Mouse (Mus musculus) forebrain, embryonic 16.5 days (tissue): ENCODE measurements at regions not wholly inside any gene's neighbourhood (a gene's known extent, or its start where the extent isn't known, plus 50 kb on each side); places are given as distances from the start of the nearest gene placed in this dataset.
"Not testable (repeated sequence)": the region's sequence is repeated elsewhere in the genome, so short reads cannot be mapped to it uniquely, and the experiment has no call there.

Experiments used
- ATAC-seq: fragments of 200-750 bp; cut with Nextera tagmentation; 2 replicates; pipeline ENCODE4 v1.8.0; 2017; ENCODE audit warnings: mild to moderate bottlenecking, moderate library complexity
- H3K27ac ChIP-seq: fragments of 300-500 bp; sonication (generic); 2 replicates; pipeline ENCODE4 v1.5.1; 2014; ENCODE audit warnings: low read length, control low read depth
- H3K27me3 ChIP-seq: fragments of 300-500 bp; sonication (generic); replicated peaks from 2 replicates; pipeline ENCODE4 v1.6.1; 2014; ENCODE audit warnings: low read length; ENCODE audit not compliant: control insufficient read depth, insufficient read depth
- H3K36me3 ChIP-seq: fragments of 300-500 bp; sonication (generic); 2 replicates; pipeline ENCODE4 v1.6.1; 2014; ENCODE audit not compliant: control insufficient read depth, insufficient read depth
- H3K4me1 ChIP-seq: fragments of 300-500 bp; sonication (generic); replicated peaks from 2 replicates; pipeline ENCODE4 v1.6.1; 2014; ENCODE audit warnings: low read length; ENCODE audit not compliant: control insufficient read depth, insufficient read depth
- H3K4me2 ChIP-seq: fragments of 300-500 bp; sonication (generic); 2 replicates; pipeline ENCODE4 v1.6.1; 2014; ENCODE audit warnings: mild to moderate bottlenecking, low read length, control low read depth
- H3K4me3 ChIP-seq: fragments of 300-500 bp; sonication (generic); replicated peaks from 2 replicates; pipeline ENCODE4 v1.5.1; 2014; ENCODE audit warnings: mild to moderate bottlenecking, low read length, control low read depth
- H3K9ac ChIP-seq: fragments of 300-500 bp; sonication (generic); replicated peaks from 2 replicates; pipeline ENCODE4 v1.6.1; 2014; ENCODE audit warnings: low read depth, low read length, control low read depth
- H3K9me3 ChIP-seq: fragments of 300-500 bp; sonication (generic); 2 replicates; pipeline ENCODE4 v1.6.1; 2016; ENCODE audit warnings: low read length; ENCODE audit not compliant: control insufficient read depth
- WGBS: fragments of 180-500 bp; shearing (Covaris S2); extraction: QIAGEN DNeasy Blood & Tissue Kit; methylation state at CpG from one replicate; pipeline ENCODE4 v1.1.7; 2014; 5-methylcytosine and 5-hydroxymethylcytosine counted together

DNA sequence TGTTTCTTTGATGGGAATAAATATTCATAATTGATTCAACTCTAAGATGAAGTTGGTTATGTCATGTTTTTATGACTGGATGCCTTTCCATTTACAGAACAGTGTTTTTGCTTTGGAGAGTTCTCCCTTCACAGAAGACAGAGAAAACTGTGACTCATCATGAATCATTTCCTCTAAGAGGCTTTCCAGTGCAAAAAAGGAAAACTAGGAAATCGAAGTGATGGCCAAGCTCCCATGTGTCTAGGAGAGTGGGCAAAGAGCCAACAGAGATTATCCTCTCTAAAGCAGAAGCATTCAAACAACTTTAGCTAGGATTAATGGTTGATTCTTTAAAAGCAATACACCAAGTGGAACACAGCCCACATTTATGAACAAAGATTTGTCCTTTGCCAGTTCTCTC lies 1171.7 kb downstream of the Ankrd7 start:
- 31% methylated on average over 1 of the region's 1 CpGs for WGBS
- no peak overlapping the region for H3K27ac ChIP-seq
- ATAC-seq = no peak

DNA sequence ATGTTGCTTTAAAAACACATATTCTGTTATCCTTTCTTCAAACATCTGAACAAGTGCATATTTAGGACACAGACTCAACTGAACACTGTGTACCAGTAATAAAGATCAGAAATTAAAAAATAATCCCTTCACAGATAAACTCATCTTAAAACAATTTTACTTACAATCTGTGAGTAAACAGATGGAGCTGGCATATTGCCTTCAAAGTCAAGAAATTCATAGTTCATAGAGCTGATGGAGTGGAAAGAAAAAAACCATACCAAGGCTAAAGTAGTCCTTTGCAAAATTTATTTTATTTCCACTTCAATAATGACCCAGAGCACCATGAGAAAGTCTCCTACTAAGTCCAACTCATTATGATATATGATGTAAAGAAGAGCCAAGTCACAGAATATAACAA lies 1136.6 kb upstream of the Kcnd2 start:
- H3K27ac ChIP-seq = no peak overlapping the region
- no peak overlapping the region for H3K4me2 ChIP-seq
- no peak overlapping the region for H3K4me3 ChIP-seq
- no peak overlapping the region for H3K9ac ChIP-seq
- ATAC-seq = no peak
- no peaks in the 10 kb centered on the region for H3K27me3 ChIP-seq
- no peaks in the 10 kb centered on the region for H3K36me3 ChIP-seq
- no peaks in the 10 kb centered on the region for H3K4me1 ChIP-seq
- H3K9me3 ChIP-seq = no peaks in the 10 kb centered on the region

More for the DNA sequence above, 1171.7 kb downstream of the Ankrd7 start:
- Histone ChIP-seq H3K27me3 (no peaks in the 10 kb centered on the region), H3K9me3 (no peaks in the 10 kb centered on the region), H3K36me3 (no peaks in the 10 kb centered on the region), H3K4me2 (no peak overlapping the region), H3K9ac (no peak overlapping the region), H3K4me1 (no peaks in the 10 kb centered on the region), H3K4me3 (no peak overlapping the region)

DNA sequence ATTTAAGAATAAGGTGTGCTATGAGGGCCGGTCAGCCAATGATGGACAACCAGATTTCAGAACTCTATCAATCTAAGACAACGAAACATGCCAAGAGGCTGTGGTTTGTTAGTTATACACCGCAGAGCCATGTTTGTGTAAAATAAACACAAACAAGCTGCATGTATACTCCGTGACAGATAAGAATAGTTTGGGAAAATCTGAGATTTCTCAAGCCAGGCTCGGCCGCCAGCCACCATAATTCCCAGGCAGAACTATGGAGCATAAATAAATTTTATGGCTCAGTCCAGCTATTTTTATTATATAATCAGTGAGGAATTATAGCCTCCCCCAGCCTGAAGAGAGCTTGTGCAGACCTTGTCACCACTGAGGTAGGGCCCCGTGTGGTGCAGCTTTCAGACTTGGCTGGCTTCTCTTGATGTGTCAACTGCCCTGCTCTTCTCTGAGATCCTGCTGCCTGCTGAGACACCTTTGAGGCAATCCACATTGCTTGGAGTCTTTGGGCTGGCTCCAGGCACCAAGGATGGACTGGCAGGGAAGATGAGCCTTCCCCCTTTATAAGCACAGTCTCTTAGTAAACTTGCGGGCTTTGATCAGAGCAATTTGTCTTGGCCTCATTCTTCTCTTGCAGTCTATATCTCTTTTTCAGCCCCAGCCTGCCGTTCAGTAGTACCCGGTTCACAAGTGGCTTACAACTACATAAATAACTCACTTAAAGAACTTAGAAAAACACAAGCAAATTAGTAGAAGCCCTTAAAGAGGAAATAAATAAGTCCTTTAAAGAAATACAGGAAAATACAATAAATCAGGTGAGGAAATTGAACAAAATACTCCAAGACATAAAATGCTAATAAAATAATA lies 1123.0 kb upstream of the Kcnd2 start:
- H3K4me1 ChIP-seq = no peaks in the 10 kb centered on the region
- H3K4me2 ChIP-seq = no peak overlapping the region
- H3K4me3 ChIP-seq = no peak overlapping the region
- H3K27me3 ChIP-seq = no peaks in the 10 kb centered on the region
- H3K9me3 ChIP-seq = no peaks in the 10 kb centered on the region
- H3K36me3 ChIP-seq = no peaks in the 10 kb centered on the region
- 88% methylated on average over 10 of the region's 10 CpGs for WGBS
- no peak overlapping the region for H3K9ac ChIP-seq
- H3K27ac ChIP-seq = no peak overlapping the region
- no peak for ATAC-seq

DNA sequence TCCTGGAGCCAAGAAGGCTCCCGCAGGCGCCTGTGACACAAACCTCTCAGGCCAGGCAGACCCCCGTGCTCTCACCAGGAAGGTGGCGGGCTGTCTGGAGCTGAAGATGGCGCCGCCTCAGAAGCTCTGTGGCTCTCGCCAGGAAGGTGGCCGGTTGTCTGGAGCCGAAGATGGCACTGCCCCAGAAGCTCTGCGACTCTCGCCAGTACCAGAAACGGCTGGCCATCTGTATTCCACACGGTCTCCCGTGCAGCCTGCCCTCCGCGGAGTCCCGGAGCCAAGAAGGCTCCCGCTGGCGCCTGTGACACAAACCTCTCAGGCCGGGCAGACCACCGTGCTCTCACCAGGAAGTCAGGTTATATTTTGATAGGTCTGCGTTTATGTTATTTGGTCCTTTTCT lies 1081.3 kb upstream of the Kcnd2 start:
- not testable (repeated sequence) for H3K36me3 ChIP-seq, H3K9me3 ChIP-seq, H3K4me2 ChIP-seq, H3K27ac ChIP-seq, H3K4me3 ChIP-seq, H3K4me1 ChIP-seq, ATAC-seq, H3K27me3 ChIP-seq, H3K9ac ChIP-seq
- 93% methylated on average over 22 of the region's 22 CpGs for WGBS

DNA sequence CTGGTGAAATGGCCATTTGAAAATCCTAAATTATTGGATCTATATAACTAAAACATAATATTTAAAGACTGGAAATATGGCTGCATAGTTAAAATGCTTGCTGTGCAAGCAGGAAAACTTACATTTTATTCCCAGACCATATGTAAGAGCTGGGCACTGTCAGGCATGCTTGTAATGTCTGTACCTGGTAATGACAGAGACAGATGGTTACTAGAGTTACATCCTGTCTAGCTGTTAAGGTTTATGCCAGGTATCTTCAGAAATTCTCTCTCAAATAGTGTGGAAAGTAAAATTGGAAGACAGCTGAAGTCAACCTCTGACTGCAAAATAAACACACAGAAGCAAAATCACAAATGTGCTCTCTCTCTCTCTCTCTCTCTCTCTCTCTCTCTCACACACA lies 1077.8 kb upstream of the Kcnd2 start:
- Histone ChIP-seq H3K27ac (no peak overlapping the region), H3K4me2 (no peak overlapping the region), H3K4me3 (no peak overlapping the region), H3K9me3 (no peaks in the 10 kb centered on the region), H3K36me3 (no peaks in the 10 kb centered on the region), H3K27me3 (no peaks in the 10 kb centered on the region), H3K4me1 (no peaks in the 10 kb centered on the region), H3K9ac (no peak overlapping the region)
- no peak for ATAC-seq
